Mouse (Mus musculus): ENCODE data around the gene Elmo3. TPM values are rescaled to one million over a fixed set of nuclear protein-coding genes. Genes with fewer than 3 reads are reported as not detected.

Elmo3 gene
- polyA plus RNA-seq, 1 experiment from 2014 or later: 15.5 TPM

- Histone ChIP-seq H3K27ac (no peak overlapping the region), H3K4me3 (replicated peaks; ENCODE audit: low read depth, low read length) (no peak overlapping the region), H3K9ac (ENCODE audit: low read depth, low read length) (no peak overlapping the region), H3K4me2 (ENCODE audit: low read length) (no peak overlapping the region), H3K9me3 (replicated peaks; ENCODE audit: low read length) (no peaks in the 10 kb centered on the region), H3K4me1 (replicated peaks; ENCODE audit: insufficient read depth, low read length) (peaks cover 15% of the 10 kb centered on the region; the same call in 1 of the 2 replicates), H3K27me3 (ENCODE audit: insufficient read depth, low read length) (no peaks in the 10 kb centered on the region), H3K36me3 (ENCODE audit: insufficient read depth, low read length) (peaks cover 40% of the 10 kb centered on the region)
- ATAC-seq (replicated peaks; ENCODE audit: low FRiP score, low read depth) (no peak), DNase-seq (ENCODE audit: low spot score) (no peak)
- WGBS: 67% methylated on average over 9 of the region's 9 CpGs
- no peak for TF ChIP-seq CTCF (IDR thresholded peaks at IDR 0.05; ENCODE audit: low read depth)
Observed at GRCm38 (mm10) chr8:105303874-105304273, 1.5 kb upstream of the Elmo3 start.

GRCm38 (mm10) chr8:105304325-105305210 lies 833 bp upstream of the Elmo3 start:
- DNase-seq (ENCODE audit: low spot score): no peak
- no peak for TF ChIP-seq CTCF (IDR thresholded peaks at IDR 0.05; ENCODE audit: low read depth)
- H3K9ac ChIP-seq (ENCODE audit: low read depth, low read length): no peak overlapping the region
- H3K27ac ChIP-seq: peak overlapping the region; percentile 38; the same call in 1 of the 2 replicates
- no peak overlapping the region for H3K4me3 ChIP-seq (replicated peaks; ENCODE audit: low read depth, low read length)
- H3K36me3 ChIP-seq (ENCODE audit: insufficient read depth, low read length): peaks cover 42% of the 10 kb centered on the region
- H3K9me3 ChIP-seq (replicated peaks; ENCODE audit: low read length): no peaks in the 10 kb centered on the region
- peaks cover 12% of the 10 kb centered on the region; the same call in 1 of the 2 replicates for H3K4me1 ChIP-seq (replicated peaks; ENCODE audit: insufficient read depth, low read length)
- H3K27me3 ChIP-seq (ENCODE audit: insufficient read depth, low read length): no peaks in the 10 kb centered on the region
- no peak overlapping the region for H3K4me2 ChIP-seq (ENCODE audit: low read length)
- WGBS: 59% methylated on average over 9 of the region's 9 CpGs
- no peak for ATAC-seq (replicated peaks; ENCODE audit: low FRiP score, low read depth)

GRCm38 (mm10) chr8:105306146-105306691 lies 818 bp downstream of the Elmo3 start:
- H3K9ac ChIP-seq (ENCODE audit: low read depth, low read length): peak overlapping the region; percentile 62
- 35% methylated on average over 5 of the region's 5 CpGs for WGBS
- no peak for TF ChIP-seq CTCF (IDR thresholded peaks at IDR 0.05; ENCODE audit: low read depth)
- H3K4me3 ChIP-seq (replicated peaks; ENCODE audit: low read depth, low read length): peak overlapping the region; percentile 37
- H3K36me3 ChIP-seq (ENCODE audit: insufficient read depth, low read length): peaks cover 32% of the 10 kb centered on the region
- peaks cover 12% of the 10 kb centered on the region; the same call in 1 of the 2 replicates for H3K4me1 ChIP-seq (replicated peaks; ENCODE audit: insufficient read depth, low read length)
- ATAC-seq (replicated peaks; ENCODE audit: low FRiP score, low read depth) (peak; percentile 14), DNase-seq (ENCODE audit: low spot score) (peak; percentile 37)
- H3K27ac ChIP-seq: peak overlapping the region; percentile 84
- no peaks in the 10 kb centered on the region for H3K27me3 ChIP-seq (ENCODE audit: insufficient read depth, low read length)
- H3K9me3 ChIP-seq (replicated peaks; ENCODE audit: low read length): no peaks in the 10 kb centered on the region
- H3K4me2 ChIP-seq (ENCODE audit: low read length): peak overlapping the region; percentile 75

- H3K36me3 ChIP-seq (ENCODE audit: insufficient read depth, low read length): peaks cover 30% of the 10 kb centered on the region; the same call in 1 of the 2 replicates
- WGBS: 94% methylated on average over 13 of the region's 13 CpGs
Observed at GRCm38 (mm10) chr8:105307670-105308069, 2.3 kb downstream of the Elmo3 start.

GRCm38 (mm10) chr8:105308428-105308827 lies 3.0 kb downstream of the Elmo3 start:
- no peak for TF ChIP-seq CTCF (IDR thresholded peaks at IDR 0.05; ENCODE audit: low read depth)
- Histone ChIP-seq H3K4me3 (replicated peaks; ENCODE audit: low read depth, low read length) (no peak overlapping the region), H3K27ac (no peak overlapping the region), H3K4me1 (replicated peaks; ENCODE audit: insufficient read depth, low read length) (peaks cover 12% of the 10 kb centered on the region; the same call in 1 of the 2 replicates), H3K4me2 (ENCODE audit: low read length) (no peak overlapping the region), H3K27me3 (ENCODE audit: insufficient read depth, low read length) (no peaks in the 10 kb centered on the region), H3K9ac (ENCODE audit: low read depth, low read length) (no peak overlapping the region), H3K9me3 (replicated peaks; ENCODE audit: low read length) (no peaks in the 10 kb centered on the region), H3K36me3 (ENCODE audit: insufficient read depth, low read length) (peaks cover 30% of the 10 kb centered on the region)
- WGBS: 96% methylated on average over 10 of the region's 10 CpGs
- ATAC-seq (replicated peaks; ENCODE audit: low FRiP score, low read depth) (no peak), DNase-seq (ENCODE audit: low spot score) (no peak)

More at GRCm38 (mm10) chr8:105307670-105308069, 2.3 kb downstream of the Elmo3 start:
- no peak for TF ChIP-seq CTCF (IDR thresholded peaks at IDR 0.05; ENCODE audit: low read depth)
- H3K4me3 ChIP-seq (replicated peaks; ENCODE audit: low read depth, low read length): no peak overlapping the region
- no peaks in the 10 kb centered on the region for H3K27me3 ChIP-seq (ENCODE audit: insufficient read depth, low read length)
- H3K27ac ChIP-seq: no peak overlapping the region
- H3K4me2 ChIP-seq (ENCODE audit: low read length): no peak overlapping the region
- H3K9ac ChIP-seq (ENCODE audit: low read depth, low read length): no peak overlapping the region
- peaks cover 12% of the 10 kb centered on the region; the same call in 1 of the 2 replicates for H3K4me1 ChIP-seq (replicated peaks; ENCODE audit: insufficient read depth, low read length)
- no peaks in the 10 kb centered on the region for H3K9me3 ChIP-seq (replicated peaks; ENCODE audit: low read length)
- ATAC-seq (replicated peaks; ENCODE audit: low FRiP score, low read depth) (no peak), DNase-seq (ENCODE audit: low spot score) (no peak)

GRCm38 (mm10) chr8:105309142-105309847 lies 3.9 kb downstream of the Elmo3 start:
- H3K9ac ChIP-seq (ENCODE audit: low read depth, low read length): no peak overlapping the region
- H3K9me3 ChIP-seq (replicated peaks; ENCODE audit: low read length): no peaks in the 10 kb centered on the region
- H3K4me3 ChIP-seq (replicated peaks; ENCODE audit: low read depth, low read length): no peak overlapping the region
- H3K4me2 ChIP-seq (ENCODE audit: low read length): no peak overlapping the region
- H3K4me1 ChIP-seq (replicated peaks; ENCODE audit: insufficient read depth, low read length): peaks cover 12% of the 10 kb centered on the region; the same call in 1 of the 2 replicates
- 71% methylated on average over 15 of the region's 15 CpGs for WGBS
- no peak for DNase-seq (ENCODE audit: low spot score)
- TF ChIP-seq CTCF (IDR thresholded peaks at IDR 0.05; ENCODE audit: low read depth): no peak
- H3K36me3 ChIP-seq (ENCODE audit: insufficient read depth, low read length): peaks cover 29% of the 10 kb centered on the region
- no peak for ATAC-seq (replicated peaks; ENCODE audit: low FRiP score, low read depth)
- H3K27ac ChIP-seq: no peak overlapping the region
- no peaks in the 10 kb centered on the region for H3K27me3 ChIP-seq (ENCODE audit: insufficient read depth, low read length)

All from kidney, postnatal 0 days (tissue).